Mouse (Mus musculus) layer of hippocampus, adult 11-12 months (tissue): ENCODE data around the gene Tvp23b.

Experiments
- DNase-seq: peaks from one replicate; pipeline ENCODE4 v3.0.0; 2022; ENCODE audit warnings: low spot score

Gene Tvp23b

DNA sequence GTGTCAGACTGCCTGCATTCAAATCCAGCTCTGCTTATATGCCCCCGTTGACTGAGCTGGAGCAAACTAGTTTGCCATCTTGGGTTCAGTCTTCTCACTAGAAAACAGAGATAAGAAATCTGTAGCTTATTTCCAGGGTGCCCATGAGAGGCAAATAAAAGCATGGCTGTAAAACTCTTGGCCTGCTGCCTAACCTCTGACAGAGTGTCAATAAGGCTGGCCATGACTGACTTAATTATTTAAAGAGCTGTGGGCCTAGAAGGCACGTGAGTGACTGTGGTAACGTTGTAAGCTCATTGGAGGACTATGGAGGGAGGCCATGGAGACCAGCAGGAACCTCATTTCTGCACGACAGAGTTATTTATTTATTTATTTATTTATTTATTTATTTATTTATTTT, 66.3 kb downstream of the Tvp23b start:
- DNase-seq = no peak

GRCm38 (mm10) chr11:62949548-62949947, 70.3 kb downstream of the Tvp23b start:
- DNase-seq = no peak

- DNase-seq = no peak
These were observed 71.8 kb downstream of the Tvp23b start, which contains the start of gene Cdrt4 for GRCm38 (mm10) chr11:62951012-62951411. Cdrt4 (plus strand) TSS chr11:62951193.

DNA sequence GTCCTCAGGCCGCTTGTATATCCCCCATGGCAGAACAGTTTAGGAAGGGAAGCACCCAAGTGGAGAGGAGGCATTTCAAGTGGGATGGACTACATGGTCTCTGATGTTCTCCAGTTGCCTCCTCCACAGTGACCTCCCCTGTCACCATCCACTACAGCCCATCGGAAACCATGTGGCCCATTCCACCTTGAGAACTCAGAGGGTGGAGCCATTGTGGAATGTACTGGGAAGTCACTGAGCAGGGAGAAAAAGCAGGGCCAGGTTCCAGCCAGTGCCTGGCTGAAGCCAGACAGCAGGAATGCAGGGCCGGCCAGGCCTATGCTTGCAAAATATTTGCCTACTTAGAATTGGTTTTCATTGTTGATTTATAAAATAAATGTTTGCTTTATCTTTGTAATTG, 75.5 kb downstream of the Tvp23b start:
- DNase-seq = no peak

- no peak for DNase-seq
These were observed 75.9 kb downstream of the Tvp23b start for GRCm38 (mm10) chr11:62955186-62955585.

DNA sequence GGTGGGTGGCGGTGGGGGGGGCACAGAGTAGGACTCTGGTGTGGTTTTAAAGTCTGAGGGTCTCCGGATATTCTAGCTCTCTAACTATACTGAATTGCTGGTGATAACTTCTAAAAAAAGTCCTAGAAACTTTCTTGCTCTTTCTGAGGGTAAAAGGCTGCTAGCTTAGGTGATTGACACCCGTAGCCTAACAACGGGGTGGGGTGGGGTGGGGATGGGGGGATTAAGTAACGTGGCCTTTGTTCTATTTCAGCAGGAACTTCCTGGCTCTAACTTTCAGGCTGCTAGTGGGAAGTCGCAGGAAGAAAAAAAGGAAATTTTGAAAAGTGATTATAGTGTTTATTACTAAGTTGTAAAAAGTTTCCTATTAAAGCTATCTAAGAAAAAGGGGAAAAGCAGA, 76.5 kb downstream of the Tvp23b start:
- no peak for DNase-seq

DNA sequence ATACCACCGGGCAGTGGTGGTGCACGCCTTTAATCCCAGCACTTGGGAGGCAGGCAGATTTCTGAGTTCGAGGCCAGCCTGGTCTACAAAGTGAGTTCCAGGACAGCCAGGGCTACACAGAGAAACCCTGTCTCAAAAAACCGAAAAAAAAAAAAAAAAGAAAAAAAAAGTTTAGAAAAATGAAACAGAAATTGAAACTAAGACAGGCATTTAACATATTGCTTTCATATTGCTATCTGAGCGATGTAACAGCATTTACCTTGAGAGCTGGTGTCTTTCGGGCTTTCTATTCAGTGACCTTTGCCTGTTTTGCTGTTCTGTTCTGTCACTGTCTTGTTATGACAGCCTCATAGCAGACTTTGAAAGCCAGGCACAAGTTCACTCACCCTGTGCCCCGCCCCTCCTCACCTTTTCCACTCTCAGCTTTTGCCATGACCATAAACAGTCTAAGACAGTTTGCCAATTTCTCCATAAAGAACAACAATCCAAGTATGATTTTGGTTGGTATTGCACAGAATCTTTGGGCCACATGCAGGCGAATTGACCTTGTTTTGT, 78.4 kb downstream of the Tvp23b start:
- no peak for DNase-seq

GRCm38 (mm10) chr11:62963292-62963691, 84.0 kb downstream of the Tvp23b start:
- no peak for DNase-seq

- DNase-seq = no peak
These were observed 87.1 kb downstream of the Tvp23b start for GRCm38 (mm10) chr11:62966424-62966764.
